Mouse (Mus musculus): ENCODE results near the gene Tdrd1. TPM values are rescaled to one million over a fixed set of nuclear protein-coding genes. Genes with fewer than 3 reads are reported as not detected.

Gene Tdrd1
- total and polyA plus RNA-seq, 3 experiments: 0.07 TPM; not detected in 2

DNA sequence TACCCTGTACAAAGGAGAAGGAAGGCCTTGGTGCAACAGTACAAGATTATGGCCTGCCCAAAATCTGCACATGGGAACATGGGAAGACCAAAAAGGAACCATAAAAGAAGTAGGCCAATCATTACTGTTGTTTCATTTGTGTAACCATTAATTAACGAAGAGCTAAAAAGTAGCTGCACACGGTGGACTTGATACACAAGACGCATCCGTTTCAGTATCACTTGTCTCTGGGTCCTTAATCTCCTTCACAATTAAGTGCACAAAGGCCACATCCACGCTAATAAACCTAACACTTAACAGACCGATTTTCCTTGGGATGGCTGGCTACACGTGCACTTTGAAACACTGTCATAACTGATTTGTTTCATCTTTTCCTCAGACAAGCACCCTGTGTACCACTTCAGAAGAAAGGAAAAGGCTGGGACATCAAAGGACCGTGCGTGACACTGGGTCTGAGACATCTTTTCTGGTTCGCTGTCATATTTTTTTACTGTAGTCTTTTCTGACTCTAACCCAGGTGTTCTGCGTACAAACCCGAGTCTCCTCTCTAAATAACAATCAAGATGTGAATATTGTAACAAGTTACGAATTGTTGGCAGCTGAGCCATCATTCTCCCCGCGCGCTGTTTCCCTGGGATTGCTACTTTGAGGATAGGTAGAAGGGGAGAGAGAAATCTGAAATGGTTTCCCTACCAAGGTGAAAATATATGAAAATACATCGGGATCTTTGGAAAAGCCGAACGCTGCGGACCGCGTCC lies 4.8 kb upstream of the Tdrd1 start:
- Histone ChIP-seq H3K4me2 (ENCODE audit: insufficient read depth, low read depth, poor library complexity, severe bottlenecking) (peak overlapping the region; percentile 89), H3K27ac (ENCODE audit: insufficient read depth, low read depth) (no peak overlapping the region), H3K9me3 (replicated peaks; ENCODE audit: low read length) (no peaks in the 10 kb centered on the region), H3K36me3 (replicated peaks in 1 of 2; ENCODE audit: control insufficient read depth in 1 of 2, insufficient read depth in 1 of 2, low read length in 1 of 2) (peaks cover 0 to 8% of the 10 kb centered on the region in 2 experiments), H3K27me3 (replicated peaks) (peaks cover 2% of the 10 kb centered on the region), H3K79me2 (replicated peaks; ENCODE audit: control insufficient read depth, extremely low read depth, insufficient read depth, poor library complexity, severe bottlenecking) (peaks cover 8% of the 10 kb centered on the region), H3K9ac (ENCODE audit: insufficient read depth, low read depth) (peak overlapping the region; percentile 79), H3K4me1 (ENCODE audit: control insufficient read depth in 1 of 2, insufficient read depth in 2 of 2) (peaks cover 2 to 27% of the 10 kb centered on the region in 2 experiments; a peak in 2 of 4 replicates), H3K4me3 (replicated peaks in 1 of 3; ENCODE audit: low read depth in 2 of 3, low read length in 2 of 3, poor library complexity in 1 of 3) (peak overlapping the region; percentile 84 to 98 (median 98))
- in situ Hi-C loops (cut with MboI; ENCODE audit: low pct_ligation_motif_present, low pct_unique_long_range_greater_than_20kb, low sequenced_read_pairs): no loop called here
- dilution Hi-C loops (cut with MboI; ENCODE audit: extremely low pct_ligation_motif_present, extremely low pct_unique_long_range_greater_than_20kb, low sequenced_read_pairs): no loop called here
- no peak for DNase-seq (ENCODE audit: extremely low read depth)
- TF ChIP-seq MAX (IDR thresholded peaks at IDR 0.05; ENCODE audit: low read length) (no peak), POLR2A (IDR thresholded peaks at IDR 0.05; ENCODE audit: low read depth, low read length) (no peak), IRF4 (IDR thresholded peaks at IDR 0.05; ENCODE audit: low read depth, low read length) (no peak), ELF1 (IDR thresholded peaks at IDR 0.05; ENCODE audit: low read depth, low read length) (no peak), RCOR1 (conservative IDR thresholded peaks at IDR 0.05; ENCODE audit: low read depth, low read length) (no peak), SMC3 (IDR thresholded peaks at IDR 0.05; ENCODE audit: low read depth, low read length) (no peak), TBP (conservative IDR thresholded peaks at IDR 0.05; ENCODE audit: low read depth, low read length) (no peak)

GRCm38 (mm10) chr19:56821798-56822447 lies 4.1 kb upstream of the Tdrd1 start, which contains the start of gene Ccdc186:
Gene Ccdc186 (minus strand): TSS chr19:56822190.
- peak; percentile 91 for DNase-seq (ENCODE audit: extremely low read depth)
- H3K4me1 ChIP-seq (ENCODE audit: control insufficient read depth in 1 of 2, insufficient read depth in 2 of 2): peaks cover 2 to 27% of the 10 kb centered on the region in 2 experiments; a peak in 2 of 4 replicates
- in situ Hi-C loops (cut with MboI; ENCODE audit: low pct_ligation_motif_present, low pct_unique_long_range_greater_than_20kb, low sequenced_read_pairs): no loop called here
- peak within 1 kb of the TSS; percentile 91 for H3K4me2 ChIP-seq (ENCODE audit: insufficient read depth, low read depth, poor library complexity, severe bottlenecking)
- dilution Hi-C loops (cut with MboI; ENCODE audit: extremely low pct_ligation_motif_present, extremely low pct_unique_long_range_greater_than_20kb, low sequenced_read_pairs): no loop called here
- H3K4me3 ChIP-seq (replicated peaks in 1 of 3; ENCODE audit: low read depth in 2 of 3, low read length in 2 of 3, poor library complexity in 1 of 3): peak within 1 kb of the TSS; percentile 84 to 98 (median 98)
- H3K79me2 ChIP-seq (replicated peaks; ENCODE audit: control insufficient read depth, extremely low read depth, insufficient read depth, poor library complexity, severe bottlenecking): peaks cover 6% of the 10 kb centered on the region; the same call in 1 of the 2 replicates
- peaks cover 2% of the 10 kb centered on the region for H3K27me3 ChIP-seq (replicated peaks)
- peaks cover 0 to 8% of the 10 kb centered on the region in 2 experiments for H3K36me3 ChIP-seq (replicated peaks in 1 of 2; ENCODE audit: control insufficient read depth in 1 of 2, insufficient read depth in 1 of 2, low read length in 1 of 2)
- peak within 1 kb of the TSS; percentile 79 for H3K9ac ChIP-seq (ENCODE audit: insufficient read depth, low read depth)
- H3K9me3 ChIP-seq (replicated peaks; ENCODE audit: low read length): no peaks in the 10 kb centered on the region
- peak; percentile 53 for TF ChIP-seq HCFC1 (IDR thresholded peaks at IDR 0.05; ENCODE audit: low read depth, low read length)
- no peak for TF ChIP-seq EP300 (IDR thresholded peaks at IDR 0.05; ENCODE audit: low read length)
- TF ChIP-seq TBP (conservative IDR thresholded peaks at IDR 0.05; ENCODE audit: low read depth, low read length): peak; percentile 67
- TF ChIP-seq MYC (IDR thresholded peaks at IDR 0.05; ENCODE audit: low read depth, low read length): 0 out of 2 replicates have a peak, but pooled peaks have one; percentile 22
- TF ChIP-seq USF1 (IDR thresholded peaks at IDR 0.05; ENCODE audit: low read depth, low read length): peak; percentile 44
- peak; percentile 31; the same call in 1 of the 2 replicates for TF ChIP-seq ELF1 (IDR thresholded peaks at IDR 0.05; ENCODE audit: low read depth, low read length)
- TF ChIP-seq CHD2 (IDR thresholded peaks at IDR 0.05; ENCODE audit: low read length): peak; percentile 25; the same call in 1 of the 2 replicates
- no peak for TF ChIP-seq PAX5 (IDR thresholded peaks at IDR 0.05; ENCODE audit: low read length)
- TF ChIP-seq POLR2A (IDR thresholded peaks at IDR 0.05; ENCODE audit: low read depth, low read length): peak; percentile 74
- peak; percentile 30; the same call in 1 of the 2 replicates for TF ChIP-seq UBTF (IDR thresholded peaks at IDR 0.05; ENCODE audit: low read depth, low read length)
- TF ChIP-seq ZC3H11A (IDR thresholded peaks at IDR 0.05; ENCODE audit: low read depth, low read length): no peak
- peak; percentile 74; the same call in 1 of the 2 replicates for TF ChIP-seq SIN3A (IDR thresholded peaks at IDR 0.05; ENCODE audit: low read length)
- TF ChIP-seq TCF12 (IDR thresholded peaks at IDR 0.05; ENCODE audit: low read depth, low read length): peak; percentile 46; the same call in 1 of the 2 replicates
- TF ChIP-seq POLR2AphosphoS2 (IDR thresholded peaks at IDR 0.05; ENCODE audit: low read depth, low read length): 0 out of 2 replicates have a peak, but pooled peaks have one; percentile 29
- no peak for TF ChIP-seq JUND (conservative IDR thresholded peaks at IDR 0.05; ENCODE audit: low read depth, low read length)
- no peak for TF ChIP-seq MEF2A (IDR thresholded peaks at IDR 0.05; ENCODE audit: borderline replicate concordance, low read depth, low read length)
- TF ChIP-seq NRF1 (IDR thresholded peaks at IDR 0.05; ENCODE audit: low read depth, low read length): peak; percentile 53; the same call in 1 of the 2 replicates
- peak; percentile 72 for TF ChIP-seq NELFE (IDR thresholded peaks at IDR 0.05; ENCODE audit: low read depth, low read length)
- TF ChIP-seq MAX (IDR thresholded peaks at IDR 0.05; ENCODE audit: low read length): 0 out of 2 replicates have a peak, but pooled peaks have one; percentile 52
- TF ChIP-seq ZMIZ1 (IDR thresholded peaks at IDR 0.05; ENCODE audit: low read depth, low read length): peak; percentile 46; the same call in 1 of the 2 replicates
- TF ChIP-seq MXI1 (IDR thresholded peaks at IDR 0.05; ENCODE audit: low read depth, low read length): peak; percentile 60
- TF ChIP-seq BHLHE40 (IDR thresholded peaks at IDR 0.05; ENCODE audit: low read depth, low read length): peak; percentile 26; the same call in 1 of the 2 replicates
- H3K27ac ChIP-seq (ENCODE audit: insufficient read depth, low read depth): no peak within 1 kb of the TSS
